Mouse (Mus musculus) limb, embryonic 11.5 days (tissue): ENCODE data around the gene Wfdc21. TPM values are rescaled to one million over a fixed set of nuclear protein-coding genes. Genes with fewer than 3 reads are reported as not detected.

Source experiments
- ATAC-seq: fragments of 200-750 bp; cut with Nextera tagmentation; 2 replicates; pipeline ENCODE4 v1.8.0; 2017; ENCODE audit warnings: low read depth; ENCODE audit not compliant: insufficient number of reproducible peaks, low FRiP score, low TSS enrichment
- DNase-seq: peaks from one replicate; pipeline ENCODE4 v3.0.0-alpha.2; 2015; ENCODE audit warnings: low spot score
- H3K27ac ChIP-seq: fragments of 300-500 bp; sonication (generic); replicated peaks from 2 replicates; pipeline ENCODE4 v1.5.1; 2014; ENCODE audit warnings: low read depth, mild to moderate bottlenecking, low read length
- H3K27me3 ChIP-seq: fragments of 300-500 bp; sonication (generic); 2 replicates; pipeline ENCODE4 v1.6.1; 2014; ENCODE audit warnings: mild to moderate bottlenecking, low read length, mixed read lengths; ENCODE audit not compliant: control insufficient read depth, insufficient read depth
- H3K36me3 ChIP-seq: fragments of 300-500 bp; sonication (generic); 2 replicates; pipeline ENCODE4 v1.6.1; 2014; ENCODE audit warnings: mild to moderate bottlenecking, low read length, moderate library complexity, mixed read lengths; ENCODE audit not compliant: control insufficient read depth, insufficient read depth
- H3K4me1 ChIP-seq: fragments of 300-500 bp; sonication (generic); 2 replicates; pipeline ENCODE4 v1.6.1; 2014; ENCODE audit warnings: low read length, mixed read lengths; ENCODE audit not compliant: control insufficient read depth, insufficient read depth
- H3K4me2 ChIP-seq: fragments of 300-500 bp; sonication (generic); 2 replicates; pipeline ENCODE4 v1.6.1; 2014; ENCODE audit warnings: low read depth, mild to moderate bottlenecking, moderate library complexity; ENCODE audit not compliant: severe bottlenecking
- H3K4me3 ChIP-seq: fragments of 300-500 bp; sonication (generic); 2 replicates; pipeline ENCODE4 v1.5.1; 2014; ENCODE audit warnings: low read depth, low read length
- H3K9ac ChIP-seq: fragments of 300-500 bp; sonication (generic); 2 replicates; pipeline ENCODE4 v1.6.1; 2014; ENCODE audit warnings: mild to moderate bottlenecking, low read length
- H3K9me3 ChIP-seq: fragments of 300-500 bp; sonication (generic); 2 replicates; pipeline ENCODE4 v1.6.1; 2016; ENCODE audit warnings: low read length; ENCODE audit not compliant: control insufficient read depth
- WGBS: fragments of 180-500 bp; shearing (Covaris S2); extraction: QIAGEN DNeasy Blood & Tissue Kit; methylation state at CpG from one replicate; pipeline ENCODE4 v1.1.7; 2014; 5-methylcytosine and 5-hydroxymethylcytosine counted together
- polyA plus RNA-seq: library from polyadenylated mRNA; unstranded; fragments of >200 nt; fragmentation: Nextera tagmentation; extraction: Ambion mirVana; gene quantifications from 2 replicates; pipeline ENCODE4 v1.2.1, GENCODE M21; 2014

Gene Wfdc21
- polyA plus RNA-seq, 1 experiment from 2014 or later: not detected

DNA sequence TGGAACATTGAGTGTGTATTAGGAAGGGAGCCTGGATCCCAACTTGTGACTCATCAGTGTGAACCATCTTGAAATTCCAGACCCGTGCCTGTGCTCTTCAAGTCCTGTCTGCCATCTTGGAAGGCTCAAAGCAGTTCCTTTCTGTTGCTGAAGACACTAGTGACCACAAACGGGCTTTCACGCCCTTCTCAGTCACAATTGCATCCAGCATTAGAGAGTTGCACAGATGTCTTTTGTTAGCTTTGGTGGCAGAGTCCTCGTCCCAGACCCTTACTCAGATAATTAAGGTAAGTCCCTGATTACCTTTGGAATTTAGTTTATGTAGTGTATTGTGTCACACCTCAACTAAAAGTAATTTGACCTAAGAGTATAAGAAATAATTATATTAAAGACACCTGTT, 22.2 kb downstream of the Wfdc21 start:
- no peak for DNase-seq
- H3K9me3 ChIP-seq: no peaks in the 10 kb centered on the region
- no peak overlapping the region for H3K4me3 ChIP-seq
- peaks cover 22% of the 10 kb centered on the region for H3K36me3 ChIP-seq
- H3K4me2 ChIP-seq: no peak overlapping the region
- no peak overlapping the region for H3K9ac ChIP-seq
- no peaks in the 10 kb centered on the region for H3K4me1 ChIP-seq
- no peaks in the 10 kb centered on the region for H3K27me3 ChIP-seq
- 85% methylated on average over 4 of the region's 4 CpGs for WGBS
- H3K27ac ChIP-seq: no peak overlapping the region
- no peak for ATAC-seq

DNA sequence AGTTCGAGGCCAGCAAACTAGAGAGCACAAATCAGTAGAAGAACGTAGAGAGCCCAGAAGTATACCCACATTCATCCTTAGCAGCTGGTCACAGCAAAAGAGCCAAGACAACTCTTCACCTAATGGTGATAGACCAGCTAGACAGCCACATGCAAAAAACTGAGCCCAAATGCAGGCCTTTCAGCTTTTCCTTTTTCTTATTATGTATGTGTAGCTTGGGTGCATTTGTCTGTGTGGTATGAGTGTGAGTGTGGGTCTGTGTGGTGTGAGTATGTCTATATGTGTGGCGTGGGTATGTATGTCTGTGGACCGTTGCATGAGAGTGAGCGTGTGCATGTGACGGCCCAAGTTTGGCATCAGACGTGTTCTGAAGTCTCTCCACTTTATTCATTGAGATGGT, 24.3 kb downstream of the Wfdc21 start:
- Histone ChIP-seq H3K36me3 (peaks cover 28% of the 10 kb centered on the region), H3K9me3 (no peaks in the 10 kb centered on the region)
- DNase-seq: no peak

DNA sequence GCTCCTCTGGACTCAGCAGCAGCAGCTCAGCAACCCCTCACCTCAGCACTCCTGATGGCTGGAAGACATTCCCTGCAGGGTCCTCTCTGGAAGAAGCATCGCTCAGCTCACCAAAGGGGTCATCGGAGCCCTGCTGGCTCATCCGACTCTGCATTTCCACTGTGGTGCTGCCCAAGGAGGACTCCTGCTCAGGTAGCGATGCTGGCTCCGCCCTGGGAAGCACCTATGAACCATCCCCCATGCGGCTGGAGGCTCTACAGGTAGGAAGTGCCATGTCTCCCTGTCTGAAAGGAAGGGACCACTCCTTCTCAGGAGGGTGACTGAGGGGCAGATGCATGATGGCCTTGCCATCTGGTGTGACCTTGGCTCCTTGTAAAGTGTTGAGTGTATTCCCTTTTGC, 25.6 kb downstream of the Wfdc21 start:
- H3K27ac ChIP-seq: no peak overlapping the region
- no peaks in the 10 kb centered on the region for H3K27me3 ChIP-seq
- no peak overlapping the region for H3K9ac ChIP-seq
- peaks cover 28% of the 10 kb centered on the region for H3K36me3 ChIP-seq
- H3K9me3 ChIP-seq: no peaks in the 10 kb centered on the region
- H3K4me1 ChIP-seq: no peaks in the 10 kb centered on the region
- WGBS: 94% methylated on average over 6 of the region's 6 CpGs
- DNase-seq: no peak
- ATAC-seq: no peak
- H3K4me3 ChIP-seq: no peak overlapping the region
- no peak overlapping the region for H3K4me2 ChIP-seq

More for the DNA sequence above, 24.3 kb downstream of the Wfdc21 start:
- no peak overlapping the region for H3K27ac ChIP-seq
- no peak overlapping the region for H3K9ac ChIP-seq
- no peak overlapping the region for H3K4me3 ChIP-seq
- no peak for ATAC-seq
- no peak overlapping the region for H3K4me2 ChIP-seq
- WGBS: 92% methylated on average over 7 of the region's 7 CpGs
- no peaks in the 10 kb centered on the region for H3K4me1 ChIP-seq
- no peaks in the 10 kb centered on the region for H3K27me3 ChIP-seq

DNA sequence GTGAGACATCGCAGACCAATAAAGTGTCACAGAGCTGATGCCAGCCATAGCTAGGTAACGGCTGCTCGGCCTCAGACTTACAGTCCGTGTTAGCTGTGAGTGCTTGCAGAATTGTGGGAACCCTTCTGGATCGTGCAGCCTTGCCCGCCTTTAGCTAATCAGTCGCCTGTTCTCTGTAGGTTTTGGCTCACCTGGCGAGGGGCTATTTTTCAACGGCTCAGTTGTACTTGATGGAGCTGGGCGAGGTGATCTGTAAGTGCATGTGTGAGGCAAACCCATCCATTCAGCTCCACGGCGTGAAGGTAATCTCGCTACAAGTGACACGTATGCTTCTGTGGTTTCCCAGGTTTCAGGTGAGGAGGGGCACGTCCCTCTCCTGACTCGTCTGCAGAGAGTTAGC, 27.0 kb downstream of the Wfdc21 start:
- DNase-seq: no peak
- no peak overlapping the region for H3K4me2 ChIP-seq
- H3K4me1 ChIP-seq: no peaks in the 10 kb centered on the region
- H3K27ac ChIP-seq: no peak overlapping the region
- H3K27me3 ChIP-seq: no peaks in the 10 kb centered on the region
- H3K4me3 ChIP-seq: no peak overlapping the region
- no peaks in the 10 kb centered on the region for H3K9me3 ChIP-seq
- peaks cover 24% of the 10 kb centered on the region for H3K36me3 ChIP-seq
- ATAC-seq: no peak
- WGBS: 90% methylated on average over 16 of the region's 16 CpGs
- H3K9ac ChIP-seq: no peak overlapping the region

DNA sequence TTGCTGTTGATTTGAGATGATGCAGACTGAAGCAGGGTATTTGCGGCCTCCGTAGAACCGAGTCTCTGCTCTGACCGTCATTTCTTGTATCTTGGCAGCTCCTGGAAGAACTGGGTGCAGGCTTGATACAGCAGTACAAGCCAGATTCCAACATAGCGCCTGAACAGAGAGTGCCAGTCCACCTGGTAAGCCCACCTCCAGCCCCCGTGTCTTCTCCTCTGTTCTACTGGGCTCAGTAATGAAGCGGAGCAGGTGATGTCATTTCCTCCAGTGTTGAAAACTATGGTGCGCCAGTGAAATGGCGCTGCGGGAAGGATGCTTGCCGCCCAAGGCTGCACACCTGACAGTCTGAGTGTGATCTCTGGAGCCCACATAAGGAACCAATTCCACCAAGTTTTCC, 27.6 kb downstream of the Wfdc21 start:
- H3K9ac ChIP-seq: no peak overlapping the region
- no peak overlapping the region for H3K27ac ChIP-seq
- ATAC-seq (no peak), DNase-seq (no peak)
- no peak overlapping the region for H3K4me2 ChIP-seq
- no peaks in the 10 kb centered on the region for H3K9me3 ChIP-seq
- H3K27me3 ChIP-seq: no peaks in the 10 kb centered on the region
- H3K4me1 ChIP-seq: no peaks in the 10 kb centered on the region
- no peak overlapping the region for H3K4me3 ChIP-seq
- WGBS: 94% methylated on average over 11 of the region's 11 CpGs
- H3K36me3 ChIP-seq: peaks cover 22% of the 10 kb centered on the region

DNA sequence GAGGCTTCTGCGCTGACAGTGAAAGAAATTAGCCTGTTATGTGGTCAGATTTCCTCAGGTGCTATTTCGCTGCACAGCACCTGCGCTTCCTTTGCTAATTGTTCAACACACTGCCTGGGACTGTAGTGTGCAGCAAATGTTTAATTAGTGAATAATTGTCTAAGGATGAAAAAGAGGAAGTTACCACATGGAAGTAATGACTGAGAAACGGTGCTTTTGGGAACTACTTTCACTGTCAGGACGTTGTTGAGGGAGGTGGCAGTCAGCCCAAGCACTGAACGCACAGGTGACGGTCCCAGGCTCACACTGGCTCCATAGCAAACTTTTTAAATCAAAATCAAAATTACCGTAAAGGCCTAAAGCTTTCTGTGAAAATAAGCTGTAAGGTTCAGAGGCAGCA, 30.1 kb downstream of the Wfdc21 start:
- Histone ChIP-seq H3K9ac (no peak overlapping the region), H3K27ac (no peak overlapping the region), H3K9me3 (no peaks in the 10 kb centered on the region), H3K4me1 (no peaks in the 10 kb centered on the region), H3K4me2 (no peak overlapping the region), H3K4me3 (no peak overlapping the region), H3K36me3 (peaks cover 37% of the 10 kb centered on the region), H3K27me3 (no peaks in the 10 kb centered on the region)
- DNase-seq (no peak), ATAC-seq (no peak)
- 90% methylated on average over 8 of the region's 8 CpGs for WGBS

DNA sequence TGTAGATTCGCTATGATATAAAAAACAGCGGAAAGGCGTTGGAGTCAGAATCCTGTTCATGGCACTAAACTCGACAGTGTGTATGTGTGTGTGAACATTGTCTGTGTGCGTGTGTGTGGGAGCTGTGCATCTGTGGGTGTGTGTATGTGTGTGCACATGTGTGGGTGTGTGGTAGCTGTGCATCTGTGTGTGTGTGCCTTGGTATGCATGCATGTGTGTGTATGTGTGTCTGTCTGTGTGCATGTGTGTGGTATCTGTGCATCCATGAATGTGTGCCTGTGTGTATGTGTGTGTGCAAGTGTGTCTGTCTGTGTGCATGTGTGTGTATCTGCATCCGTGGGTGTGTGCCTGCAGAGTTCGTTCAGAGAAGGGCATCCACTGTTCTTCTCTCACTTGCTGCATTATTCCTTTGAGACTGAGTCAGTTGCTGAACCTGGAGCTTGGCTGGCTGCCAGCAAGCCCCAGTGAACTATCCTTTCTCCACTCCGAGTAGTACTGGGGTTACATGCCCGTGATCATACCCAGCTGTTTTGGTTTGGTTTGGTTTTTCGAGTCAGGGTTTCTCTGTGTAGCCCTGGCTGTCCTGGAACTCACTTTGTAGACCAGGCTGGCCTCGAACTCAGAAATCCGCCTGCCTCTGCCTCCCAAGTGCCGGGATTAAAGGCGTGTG, 37.3 kb downstream of the Wfdc21 start:
- no peak overlapping the region for H3K4me2 ChIP-seq
- no peaks in the 10 kb centered on the region for H3K9me3 ChIP-seq
- no peak overlapping the region for H3K27ac ChIP-seq
- H3K9ac ChIP-seq: no peak overlapping the region
- no peak for DNase-seq
- no peaks in the 10 kb centered on the region for H3K4me1 ChIP-seq
- no peak overlapping the region for H3K4me3 ChIP-seq
- H3K27me3 ChIP-seq: no peaks in the 10 kb centered on the region
- peaks cover 20% of the 10 kb centered on the region for H3K36me3 ChIP-seq
- WGBS: 92% methylated on average over 14 of the region's 14 CpGs
- no peak for ATAC-seq

DNA sequence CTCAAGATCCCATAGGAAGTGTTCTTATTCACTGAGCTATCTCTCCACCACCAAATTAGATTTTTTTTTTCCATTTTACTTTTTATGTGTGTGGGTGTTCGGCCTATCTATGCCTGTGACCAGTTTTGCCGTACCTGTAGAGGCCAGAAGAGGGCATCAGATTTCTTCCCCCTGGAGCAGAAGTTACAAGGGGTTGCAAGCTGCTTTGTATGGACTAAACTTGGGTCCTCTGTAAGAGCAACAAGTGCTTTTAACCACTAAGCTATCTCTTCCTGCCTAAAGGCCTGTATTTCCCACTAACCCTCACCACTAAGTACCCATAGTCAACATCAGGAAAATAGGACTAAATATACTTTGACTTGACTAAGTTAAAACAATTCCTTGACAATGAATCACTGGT, 37.9 kb downstream of the Wfdc21 start:
- H3K4me2 ChIP-seq: no peak overlapping the region
- WGBS: 83% methylated on average over 2 of the region's 2 CpGs

DNA sequence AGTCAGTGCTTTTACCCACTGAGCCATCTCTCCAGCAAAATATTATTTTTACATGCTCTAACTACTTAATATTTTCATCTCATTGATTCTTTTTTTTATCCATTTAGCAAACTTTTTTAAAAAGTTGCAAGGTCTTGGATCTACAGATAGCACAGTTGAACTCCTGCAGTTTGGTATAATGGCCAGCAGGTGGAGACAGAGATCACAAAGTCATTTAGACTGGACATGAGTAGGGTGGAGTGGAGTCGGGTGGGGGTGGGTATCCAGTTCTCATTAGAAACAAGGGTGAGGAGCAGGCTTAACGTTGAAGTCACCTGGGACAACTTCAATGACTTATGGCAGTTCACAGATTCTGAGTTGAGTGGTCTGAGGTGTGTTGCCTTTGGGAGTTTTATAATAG, 38.6 kb downstream of the Wfdc21 start:
- Histone ChIP-seq H3K36me3 (peaks cover 11% of the 10 kb centered on the region), H3K27ac (no peak overlapping the region), H3K9me3 (no peaks in the 10 kb centered on the region), H3K4me2 (no peak overlapping the region), H3K9ac (no peak overlapping the region), H3K27me3 (no peaks in the 10 kb centered on the region), H3K4me3 (no peak overlapping the region), H3K4me1 (no peaks in the 10 kb centered on the region)
- DNase-seq (peak; percentile 69), ATAC-seq (no peak)
- WGBS: 12% methylated on average over 2 of the region's 2 CpGs

More for the DNA sequence above, 37.9 kb downstream of the Wfdc21 start:
- H3K27ac ChIP-seq: no peak overlapping the region
- H3K4me1 ChIP-seq: no peaks in the 10 kb centered on the region
- peaks cover 16% of the 10 kb centered on the region for H3K36me3 ChIP-seq
- DNase-seq: no peak
- no peak overlapping the region for H3K4me3 ChIP-seq
- no peaks in the 10 kb centered on the region for H3K27me3 ChIP-seq
- no peaks in the 10 kb centered on the region for H3K9me3 ChIP-seq
- no peak for ATAC-seq
- H3K9ac ChIP-seq: no peak overlapping the region
